Mouse (Mus musculus): ENCODE results near the gene Dnase1l3.
A peak's percentile ranks its signal among the peaks of the same experiment; 100 is the strongest.
"Not testable (repeated sequence)": the region's sequence is repeated elsewhere in the genome, so short reads cannot be mapped to it uniquely, and the experiment has no call there.

Gene Dnase1l3

DNA sequence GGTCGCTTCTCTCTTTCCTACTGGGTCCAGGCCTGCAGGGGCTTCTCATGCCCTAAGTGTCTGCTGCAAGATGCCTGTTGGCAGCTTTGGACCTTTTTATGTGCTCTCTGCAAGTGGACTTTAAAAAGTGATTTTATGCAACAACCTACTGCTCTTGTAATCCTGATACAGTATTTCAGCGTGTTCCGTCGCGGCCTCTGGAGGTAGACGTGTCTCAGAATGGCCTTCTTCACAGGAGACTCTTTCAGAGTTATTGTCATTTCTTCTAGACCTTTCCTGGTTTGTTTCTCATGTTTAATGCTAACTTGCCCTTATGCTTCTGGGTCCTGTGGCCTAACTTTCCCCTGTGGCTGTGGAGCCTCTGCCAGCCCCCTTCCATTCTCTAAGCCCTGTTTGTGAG, 21.4 kb upstream of the Dnase1l3 start:
- no peak for DNase-seq (ENCODE audit: extremely low spot score)

DNA sequence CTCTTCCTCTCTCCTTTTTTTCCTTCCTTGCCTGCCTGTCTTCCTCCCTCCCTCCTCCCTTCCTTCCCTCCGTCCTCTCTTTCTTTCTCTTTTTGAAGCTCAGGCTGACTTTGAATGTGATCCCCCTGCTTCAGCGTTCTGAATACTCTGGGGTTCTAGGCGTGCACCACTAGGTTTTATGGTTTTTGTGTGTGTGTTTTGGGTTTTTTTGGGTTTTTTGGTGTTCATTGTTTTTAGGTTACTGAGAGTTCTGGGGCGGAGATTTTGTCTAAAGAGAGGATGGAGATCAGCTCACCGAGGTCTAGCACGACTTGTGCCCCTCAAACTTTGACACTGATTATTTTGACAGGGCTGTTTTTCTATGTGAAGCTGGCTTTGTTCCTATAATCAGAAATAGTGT, 17.6 kb upstream of the Dnase1l3 start:
- DNase-seq (ENCODE audit: extremely low spot score), result no peak

DNA sequence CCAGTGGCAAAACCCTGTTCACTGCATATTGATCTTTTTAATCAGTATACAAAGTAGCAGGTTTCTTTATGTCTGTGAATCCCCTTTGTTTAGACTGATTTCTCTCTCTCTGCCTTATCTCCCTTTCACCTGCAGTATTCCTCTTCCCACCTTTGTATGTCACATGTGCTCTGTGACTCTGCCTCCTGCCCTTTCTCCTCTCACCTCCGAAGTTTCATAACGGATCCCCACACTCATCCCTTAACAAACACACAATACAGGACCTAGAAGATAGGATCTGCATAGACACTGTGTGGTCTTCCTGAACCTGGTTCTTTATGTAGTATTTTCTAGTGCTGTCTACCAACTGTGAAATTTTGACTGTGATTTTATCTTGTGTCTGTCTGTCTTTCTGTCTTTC, 16.9 kb upstream of the Dnase1l3 start:
- DNase-seq (ENCODE audit: extremely low spot score), result no peak

DNA sequence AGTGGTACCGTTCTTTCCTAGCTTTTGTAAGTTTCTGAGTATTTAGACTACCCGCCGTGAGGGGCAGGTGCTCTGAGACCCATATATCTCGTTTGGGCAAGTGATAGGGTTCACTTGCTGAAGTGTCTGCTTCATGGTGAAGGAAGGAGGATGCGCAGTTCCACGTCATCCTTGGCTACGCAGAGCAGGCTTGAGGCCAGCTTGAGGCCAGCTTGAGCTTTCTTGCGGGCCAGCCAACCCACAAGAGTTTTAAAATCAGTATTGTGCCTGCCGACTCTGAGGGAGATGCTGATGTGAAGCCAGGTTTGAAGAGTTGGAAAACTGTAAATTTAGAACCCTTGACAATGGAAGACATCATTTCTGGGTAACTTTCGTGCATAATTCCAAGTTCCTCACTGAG, 13.6 kb upstream of the Dnase1l3 start:
- no peak for DNase-seq (ENCODE audit: extremely low spot score)

DNA sequence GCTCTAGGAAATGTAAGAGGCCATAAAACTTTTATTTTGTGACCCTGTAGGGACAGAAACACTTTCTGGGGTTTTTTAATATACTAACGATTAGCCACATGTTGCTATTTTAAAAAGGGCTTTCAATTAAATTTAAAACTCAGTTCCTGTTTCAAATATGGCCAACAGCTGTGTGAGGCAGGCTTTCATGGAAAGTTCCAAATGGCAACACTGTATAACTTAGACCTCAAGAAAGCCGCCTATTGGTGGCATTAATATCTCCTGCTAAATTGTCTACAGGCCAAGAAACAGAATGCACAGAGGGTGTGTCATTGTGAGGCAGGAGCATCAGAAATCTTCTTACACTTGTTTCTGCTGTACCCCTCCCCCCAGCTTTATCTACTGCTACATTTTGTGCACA, 13.1 kb upstream of the Dnase1l3 start:
- DNase-seq (ENCODE audit: extremely low spot score), result no peak

DNA sequence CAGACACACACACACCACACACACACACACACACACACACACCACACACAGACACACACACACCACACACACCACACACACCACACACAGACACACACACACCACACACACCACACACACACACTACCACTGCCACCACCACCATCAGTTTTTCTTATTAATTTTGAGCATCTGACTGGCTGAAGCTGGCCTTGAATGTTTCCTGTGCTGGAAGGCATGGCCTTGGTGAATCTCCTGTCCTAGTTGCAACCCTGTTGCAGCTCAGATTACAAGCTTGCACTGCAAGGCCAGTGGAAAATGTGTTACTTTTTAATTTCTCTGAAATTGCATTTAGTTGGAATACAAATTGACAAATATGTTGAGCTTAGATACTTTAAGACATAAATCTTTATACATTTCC, 12.7 kb upstream of the Dnase1l3 start:
- no peak for DNase-seq (ENCODE audit: extremely low spot score)

DNA sequence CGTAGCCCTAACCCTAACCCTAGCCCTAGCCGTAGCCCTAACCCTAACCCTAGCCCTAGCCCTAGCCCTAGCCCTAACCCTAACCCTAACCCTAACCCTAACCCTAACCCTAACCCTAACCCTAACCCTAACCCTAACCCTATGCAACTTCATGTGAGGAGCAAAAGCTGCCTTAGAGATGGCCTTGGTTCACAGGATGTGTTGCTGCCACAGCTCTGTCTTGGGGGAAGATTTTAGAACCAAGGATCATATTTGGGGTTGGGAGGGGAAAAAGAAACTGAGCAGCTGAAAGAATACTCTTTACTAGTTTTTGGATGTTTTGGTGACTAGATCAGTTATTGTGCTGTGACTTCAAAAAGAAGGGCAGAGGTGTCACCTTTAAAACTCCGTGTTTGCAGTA, 11.7 kb upstream of the Dnase1l3 start:
- DNase-seq (ENCODE audit: extremely low spot score), result not testable (repeated sequence)

DNA sequence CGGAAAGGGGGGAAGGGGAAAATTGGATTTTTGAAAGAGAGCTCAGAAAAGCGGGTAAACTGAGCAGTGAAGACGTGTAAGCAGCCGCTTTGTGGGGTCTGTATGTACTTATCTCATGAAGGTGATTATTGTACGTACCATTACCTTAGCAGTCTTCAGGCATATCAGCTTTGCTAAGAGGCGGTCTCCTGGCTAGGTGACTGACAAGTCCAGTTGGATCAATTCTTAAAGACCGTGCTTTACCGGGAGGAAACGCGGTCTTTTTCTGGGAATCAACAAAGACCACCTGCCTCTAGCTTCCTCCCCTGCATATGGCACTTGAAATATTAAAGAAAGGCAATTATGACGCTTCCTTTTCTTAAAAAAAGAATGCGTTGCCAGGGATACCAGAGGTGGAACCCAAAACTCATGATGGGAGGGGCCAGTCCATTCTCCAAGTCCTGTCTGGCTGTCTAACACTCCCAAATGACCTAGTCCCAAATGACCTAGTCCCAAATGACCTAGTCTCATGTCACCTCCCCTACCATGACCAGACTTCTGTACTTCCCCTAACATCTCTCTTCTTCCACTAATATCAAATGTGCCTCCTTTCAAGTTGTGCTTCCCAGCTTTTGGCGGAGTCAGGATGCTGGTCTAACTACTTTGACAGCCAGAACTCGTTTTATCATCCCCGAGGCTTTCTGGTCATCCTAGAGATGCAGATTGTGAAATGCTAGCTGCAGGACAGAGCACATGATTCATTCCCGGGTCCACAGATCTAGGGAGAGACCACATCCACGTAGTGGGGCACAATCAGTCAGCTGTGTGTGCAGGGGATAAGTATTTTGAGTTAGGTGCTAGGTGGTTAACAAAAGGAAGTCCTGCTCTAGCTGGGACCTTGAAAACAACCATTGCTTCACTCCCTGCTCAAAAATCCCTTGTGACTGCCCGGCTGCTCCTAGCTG, 9.6 kb upstream of the Dnase1l3 start:
- DNase-seq (ENCODE audit: extremely low spot score), result no peak

DNA sequence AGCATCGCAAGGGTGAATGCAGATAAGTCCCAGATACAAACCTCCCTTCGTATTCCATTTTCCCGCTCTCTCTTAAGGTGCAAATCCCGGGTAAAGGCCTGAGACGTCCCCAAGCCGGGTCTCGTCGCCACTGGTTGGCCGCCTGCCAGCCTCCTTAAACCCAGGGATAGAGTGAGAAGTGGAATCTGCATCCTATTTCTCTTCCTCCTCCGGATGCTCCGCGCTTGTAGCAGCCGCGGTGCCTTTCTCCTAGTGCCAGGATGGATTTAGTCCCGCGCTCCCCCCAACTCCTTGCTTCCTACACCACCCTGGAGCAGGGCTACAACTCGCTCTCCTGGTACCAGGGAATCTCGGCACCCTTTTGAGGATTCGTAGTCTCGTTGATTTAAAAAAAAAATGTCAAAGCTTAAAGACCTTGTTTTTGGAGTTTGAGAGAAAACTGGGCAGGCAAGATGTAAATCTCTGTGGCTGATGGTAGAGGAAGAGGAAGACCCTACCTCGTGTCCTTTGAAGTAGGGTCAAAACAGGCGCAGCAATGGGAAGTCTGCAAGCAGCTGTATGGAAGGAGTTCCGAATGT, 8.8 kb upstream of the Dnase1l3 start:
- no peak for DNase-seq (ENCODE audit: extremely low spot score)

DNA sequence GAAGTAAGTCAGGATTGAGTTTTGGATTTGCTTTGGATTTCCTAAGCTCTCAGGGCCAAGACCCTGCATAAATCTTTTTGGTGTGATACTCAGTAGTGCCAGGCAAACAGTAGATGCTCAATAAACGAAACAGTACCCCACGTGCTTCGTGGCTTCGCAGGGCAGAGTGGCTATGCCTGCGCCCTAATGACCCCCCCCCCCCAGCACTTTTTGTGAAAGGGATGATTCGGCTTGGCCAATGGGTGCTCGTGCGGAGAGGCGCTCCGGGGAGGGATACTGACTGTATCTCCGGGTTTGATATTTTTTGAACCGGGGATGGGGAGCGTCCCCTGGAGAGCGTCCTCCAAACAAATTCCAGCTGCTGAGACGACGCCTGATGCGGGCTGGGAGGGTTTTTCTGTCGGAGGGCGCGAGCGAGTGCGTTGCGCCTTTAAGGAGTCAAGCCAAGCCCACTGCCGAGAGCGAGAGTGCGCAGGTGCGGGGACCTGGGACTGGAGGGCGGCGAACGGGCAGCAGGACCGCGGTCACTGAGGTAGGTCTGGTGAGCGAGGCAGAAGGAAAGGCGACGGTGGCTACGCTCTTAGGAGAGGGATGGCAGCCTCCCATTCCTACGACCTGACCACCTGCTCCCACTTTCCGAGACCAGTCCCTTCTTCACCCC, 8.2 kb upstream of the Dnase1l3 start, which contains the start of gene Abhd6:
Gene Abhd6 (plus strand): TSS at position 471 of the 661 bp plus-strand sequence.
- DNase-seq (ENCODE audit: extremely low spot score), result peak; percentile 88

DNA sequence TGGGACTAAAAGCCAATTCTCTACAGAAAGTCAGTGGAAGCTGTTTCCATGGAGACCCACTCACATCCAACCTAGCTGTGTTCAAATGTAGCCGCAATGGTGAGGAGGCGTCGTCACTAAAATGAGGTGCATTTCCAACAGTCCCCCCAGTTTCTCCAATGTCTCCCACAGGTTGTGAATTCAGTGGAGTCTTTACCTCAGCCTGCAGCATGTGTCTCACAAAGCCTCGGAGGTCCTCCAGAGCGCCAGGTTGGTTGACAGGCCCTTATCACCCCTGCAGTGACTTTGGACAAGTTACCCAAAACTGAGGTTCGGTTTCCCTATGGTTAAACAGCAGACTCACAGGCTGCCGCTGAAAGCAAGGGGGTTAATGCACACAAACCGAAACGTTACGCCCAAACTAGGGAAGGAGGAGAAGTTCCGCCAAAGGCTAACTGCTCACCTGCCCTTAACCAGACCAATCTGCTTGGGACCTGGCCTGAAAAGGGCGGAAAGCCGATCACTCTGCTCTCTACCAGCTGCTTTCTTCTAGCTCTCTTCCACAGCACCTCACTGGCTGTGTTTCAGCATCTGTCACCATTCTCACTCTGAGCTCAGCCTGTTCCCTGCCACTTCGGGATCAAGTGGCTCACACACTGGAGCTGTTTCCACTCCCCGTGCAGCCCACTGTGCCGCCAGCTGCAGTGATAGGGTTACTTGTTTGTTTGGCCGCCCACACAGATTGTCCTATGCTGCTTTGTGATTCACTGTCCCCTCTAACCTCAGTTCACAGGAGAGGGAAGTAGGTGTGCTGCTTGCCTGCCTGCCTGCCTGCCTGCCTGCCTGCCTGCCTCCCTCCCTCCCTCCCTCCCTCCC, 6.7 kb upstream of the Dnase1l3 start:
- DNase-seq (ENCODE audit: extremely low spot score), result no peak

DNA sequence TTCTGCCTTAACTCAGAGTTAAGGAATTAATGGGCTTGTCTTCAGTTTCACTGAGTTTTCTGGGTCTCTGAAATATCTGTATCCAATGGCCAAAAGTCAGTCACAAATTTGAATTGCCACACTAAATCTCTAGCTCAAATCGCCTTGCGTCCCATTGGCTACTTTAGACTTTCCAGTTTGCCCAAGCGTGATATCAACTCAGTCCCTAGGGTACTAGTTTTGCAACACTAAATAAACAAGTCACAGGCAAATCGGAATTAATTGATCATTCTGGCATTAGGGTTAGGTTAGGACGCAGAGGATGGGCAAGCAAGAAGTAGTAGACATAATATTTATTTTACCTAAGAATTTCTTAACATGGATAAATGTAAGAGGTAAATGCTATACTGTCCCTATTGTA, 5.9 kb upstream of the Dnase1l3 start:
- DNase-seq (ENCODE audit: extremely low spot score), result no peak

DNA sequence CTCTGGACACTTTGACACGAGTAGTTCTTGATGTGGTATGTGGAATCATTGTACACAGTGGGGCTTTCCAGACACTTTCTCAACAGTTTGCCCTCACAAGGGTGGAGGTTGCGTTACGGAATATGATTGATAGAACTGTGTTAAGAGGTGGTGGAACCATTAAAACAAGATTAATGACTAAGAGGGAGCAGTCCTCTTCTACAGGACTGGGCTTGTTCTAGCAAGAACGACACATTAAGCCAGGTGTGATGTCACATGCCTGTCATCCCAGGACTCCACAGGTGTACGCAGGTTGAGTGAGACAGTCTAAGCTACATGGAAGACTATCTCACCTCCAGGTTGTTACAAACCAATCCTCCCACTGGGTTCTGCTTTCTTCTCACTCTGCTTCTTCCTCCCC, 5.1 kb upstream of the Dnase1l3 start:
- DNase-seq (ENCODE audit: extremely low spot score), result no peak

DNA sequence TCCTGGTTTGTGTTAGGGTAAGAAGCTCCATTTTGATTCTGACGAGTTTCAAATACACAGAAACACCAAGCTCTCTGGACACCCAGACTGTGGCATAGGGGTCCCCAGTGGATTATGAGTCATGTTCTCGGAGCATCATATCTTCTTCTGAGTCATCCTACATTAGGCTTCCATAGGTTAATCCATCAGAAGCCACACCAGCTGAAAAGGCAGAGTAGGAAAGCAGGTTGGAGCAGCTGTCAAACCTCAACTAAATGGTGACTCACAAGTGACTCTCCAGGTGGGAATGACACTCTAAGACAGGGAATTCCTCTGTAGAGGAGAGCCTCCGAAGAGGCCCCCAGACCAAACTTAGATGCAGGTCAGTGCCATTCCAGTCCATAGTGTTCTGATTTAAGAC, 4.7 kb upstream of the Dnase1l3 start:
- DNase-seq (ENCODE audit: extremely low spot score), result no peak

DNA sequence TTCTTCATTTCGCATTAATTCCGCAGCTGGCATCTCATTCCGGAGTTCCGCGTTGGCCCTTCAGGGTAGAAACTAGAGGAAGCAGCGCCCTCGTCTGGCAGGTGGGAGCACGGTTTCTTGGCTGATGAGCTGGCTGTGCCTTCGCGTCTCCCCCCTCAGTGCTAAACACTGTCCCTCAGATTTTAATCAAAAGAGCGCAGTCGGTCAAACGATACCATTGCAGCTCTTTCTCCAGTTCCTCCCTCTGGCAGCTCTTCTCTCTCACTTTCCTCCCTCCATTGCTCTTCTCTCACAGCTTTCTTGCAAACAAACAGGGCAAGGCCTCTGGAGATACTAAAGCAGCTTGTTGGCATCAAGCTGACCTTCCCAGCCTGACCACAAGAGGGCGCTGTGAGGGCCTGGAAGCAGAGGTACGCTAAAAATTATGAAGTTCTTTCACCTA, 2.9 kb upstream of the Dnase1l3 start:
- DNase-seq (ENCODE audit: extremely low spot score), result peak; percentile 89

DNA sequence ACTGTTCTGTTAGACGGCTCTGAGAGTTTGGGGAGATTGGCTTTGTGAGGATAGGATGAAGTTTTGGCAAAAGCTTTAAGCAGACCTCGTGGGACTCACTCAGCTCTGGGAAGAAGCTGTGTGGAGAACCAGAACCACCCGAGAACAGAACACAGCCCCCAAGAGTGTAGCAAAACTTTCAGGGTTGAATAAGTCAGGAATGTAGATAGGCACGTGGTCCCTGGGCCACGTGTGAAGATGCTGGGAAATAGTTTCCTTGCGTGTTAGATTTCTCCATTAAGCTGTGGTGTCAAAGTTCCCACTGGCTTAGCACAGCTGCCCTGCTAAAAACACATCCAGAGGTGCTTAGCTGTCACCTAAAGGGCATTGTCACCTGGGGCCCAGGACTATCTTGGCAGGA, 2.2 kb downstream of the Dnase1l3 start:
- no peak for DNase-seq (ENCODE audit: extremely low spot score)

DNA sequence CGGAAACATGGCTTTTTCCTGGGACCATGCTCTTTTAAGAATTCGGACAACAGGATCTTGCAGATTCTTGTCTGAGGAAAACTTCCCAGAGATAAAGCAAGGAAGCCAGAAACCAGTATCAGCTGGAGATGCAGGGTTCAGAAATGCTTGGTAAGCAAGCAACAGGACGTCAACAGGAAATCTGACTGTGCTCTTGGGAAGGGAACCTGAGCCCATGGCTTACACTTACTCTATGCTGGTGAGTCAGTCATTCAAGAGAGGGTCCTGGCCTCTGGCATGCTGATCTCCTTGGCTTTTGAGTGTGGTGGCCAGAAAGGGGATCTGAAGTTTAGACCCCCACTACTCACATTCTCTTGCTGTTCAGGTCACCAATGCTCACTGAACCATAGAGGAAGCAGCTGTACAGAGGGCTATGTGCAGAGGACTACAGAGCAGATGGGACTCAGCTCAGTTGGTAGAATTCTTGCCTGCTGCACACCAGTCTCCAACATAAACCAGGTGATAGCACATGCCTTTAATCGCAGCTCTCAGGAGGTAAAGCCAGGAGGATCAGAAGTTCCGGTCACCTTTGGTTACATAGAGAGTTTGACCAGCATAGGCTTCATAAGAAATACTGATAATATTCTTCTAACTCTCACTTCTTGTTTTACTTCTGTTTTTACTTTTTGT, 3.1 kb downstream of the Dnase1l3 start:
- no peak for DNase-seq (ENCODE audit: extremely low spot score)

DNA sequence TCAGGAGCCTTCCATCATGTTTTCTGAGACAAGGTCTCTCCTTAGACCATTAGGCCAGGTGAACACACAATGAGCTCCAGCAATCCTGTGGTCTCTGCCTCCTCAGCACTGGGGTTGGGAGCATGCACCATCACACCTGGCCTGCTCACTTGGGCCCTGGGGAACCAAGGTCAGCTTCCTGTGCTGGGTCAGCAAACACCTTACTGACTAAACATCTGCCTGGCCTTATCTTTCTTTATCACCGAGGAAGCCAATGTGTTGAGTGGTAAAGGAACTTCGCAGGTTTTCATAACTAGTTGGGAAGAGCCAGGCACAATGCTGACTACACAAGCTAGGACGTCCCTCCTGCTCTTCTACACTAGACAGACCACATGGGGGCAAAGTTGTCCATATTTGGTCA, 4.4 kb downstream of the Dnase1l3 start:
- no peak for DNase-seq (ENCODE audit: extremely low spot score)

DNA sequence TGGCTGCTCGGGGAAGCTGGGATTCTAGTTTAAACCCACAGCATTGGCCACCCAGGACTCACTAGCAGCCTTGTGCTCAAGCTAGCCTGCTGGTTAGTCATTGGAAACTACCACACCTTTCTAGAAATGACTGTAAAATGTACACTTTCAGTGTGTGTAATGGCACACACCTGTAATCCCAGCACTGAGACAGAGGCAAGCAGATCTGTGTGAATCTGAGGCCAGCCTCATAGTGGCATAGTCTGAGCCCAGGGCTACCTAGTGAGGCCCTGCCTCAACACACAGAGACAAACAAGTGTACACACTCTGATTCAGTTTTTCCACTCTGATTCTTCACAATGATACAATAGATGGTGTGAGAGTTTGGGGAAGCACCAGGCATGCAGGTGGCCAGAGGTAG, 5.0 kb downstream of the Dnase1l3 start:
- no peak for DNase-seq (ENCODE audit: extremely low spot score)

DNA sequence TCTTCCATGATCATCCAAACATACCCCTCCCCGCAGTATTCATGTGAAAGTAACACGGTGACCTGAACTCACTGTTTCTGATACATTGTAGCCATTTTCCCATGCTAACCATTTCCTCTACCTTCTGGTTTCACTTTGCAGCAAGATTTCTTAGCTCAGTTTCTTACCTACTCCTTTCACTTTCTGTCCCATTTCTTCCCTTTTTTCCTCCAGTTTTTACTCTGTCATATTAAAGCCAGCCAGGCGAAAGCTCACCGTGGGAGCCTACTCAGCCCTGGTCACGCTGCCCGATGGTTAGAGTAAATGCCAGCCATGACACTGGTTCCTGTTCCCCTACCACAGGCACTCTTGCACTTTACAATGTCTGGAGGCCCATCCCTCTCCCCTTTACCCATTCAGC, 7.5 kb downstream of the Dnase1l3 start:
- DNase-seq (ENCODE audit: extremely low spot score), result no peak

DNA sequence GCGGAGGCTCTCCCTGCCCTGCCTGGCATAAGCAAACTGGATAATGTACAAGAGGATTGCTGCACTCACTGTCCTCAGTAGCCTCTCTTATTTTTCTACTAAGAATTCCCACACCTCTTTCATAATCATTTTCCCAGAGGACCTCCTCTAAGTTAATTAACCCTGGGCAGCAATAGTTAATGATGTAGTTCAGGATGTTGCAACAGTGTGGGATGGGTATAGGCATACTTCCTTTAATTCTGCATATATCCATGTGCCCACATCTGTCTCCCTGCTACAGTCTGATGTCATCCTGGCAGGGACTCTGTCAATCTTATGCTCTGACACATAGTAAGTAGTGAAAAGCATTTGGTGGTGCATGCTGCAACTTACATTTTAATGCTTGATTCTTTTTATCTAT, 13.1 kb downstream of the Dnase1l3 start:
- no peak for DNase-seq (ENCODE audit: extremely low spot score)
